Mouse (Mus musculus) Patski (cell line): Measurements from ENCODE around the gene Cdc42ep1. TPM values are rescaled to one million over a fixed set of nuclear protein-coding genes. Genes with fewer than 3 reads are reported as not detected.
A peak's percentile ranks its signal among the peaks of the same experiment; 100 is the strongest.

ENCODE experiments used
- ATAC-seq: fragments of 100-300 bp; one replicate; pipeline ENCODE4 v1.8.0; 2021
- CTCF ChIA-PET: fragments of 350-600 bp; sonication (Branson Sonifier 250); formaldehyde crosslinking; loops from one replicate; lab custom pipeline; 2022; ENCODE audit warnings: inconsistent platforms; lab: Charles Lee
- POLR2A ChIA-PET: fragments of 350-600 bp; sonication (Branson Sonifier 250); formaldehyde crosslinking; loops from one replicate; lab custom pipeline; 2022; ENCODE audit warnings: antibody characterized with exemption, inconsistent platforms; lab: Charles Lee
- DNase-seq: peaks from one replicate; pipeline ENCODE4 v3.0.0-alpha.2; 2011; ENCODE audit warnings: low read depth, low spot score
- H3K27me3 ChIP-seq: fragments of 371-371 bp; one replicate; pipeline ENCODE4 v1.5.1; 2021
- CTCF ChIP-seq: fragments of 100-300 bp; IDR thresholded peaks from one replicate; pipeline ENCODE4 v1.5.1; 2021
- in situ Hi-C: fragments of 300-500 bp; cut with MboI; formaldehyde crosslinking; loops from 3 replicates; pipeline ENCODE4 v1.11.1; 2018; ENCODE audit warnings: low pct_unique_long_range_greater_than_20kb, mixed read lengths
- polyA plus RNA-seq: library from polyadenylated mRNA; unstranded; gene quantifications from one replicate; pipeline ENCODE4 v1.2.3, GENCODE M21; 2021

The Cdc42ep1 gene
- 111 TPM for polyA plus RNA-seq

DNA sequence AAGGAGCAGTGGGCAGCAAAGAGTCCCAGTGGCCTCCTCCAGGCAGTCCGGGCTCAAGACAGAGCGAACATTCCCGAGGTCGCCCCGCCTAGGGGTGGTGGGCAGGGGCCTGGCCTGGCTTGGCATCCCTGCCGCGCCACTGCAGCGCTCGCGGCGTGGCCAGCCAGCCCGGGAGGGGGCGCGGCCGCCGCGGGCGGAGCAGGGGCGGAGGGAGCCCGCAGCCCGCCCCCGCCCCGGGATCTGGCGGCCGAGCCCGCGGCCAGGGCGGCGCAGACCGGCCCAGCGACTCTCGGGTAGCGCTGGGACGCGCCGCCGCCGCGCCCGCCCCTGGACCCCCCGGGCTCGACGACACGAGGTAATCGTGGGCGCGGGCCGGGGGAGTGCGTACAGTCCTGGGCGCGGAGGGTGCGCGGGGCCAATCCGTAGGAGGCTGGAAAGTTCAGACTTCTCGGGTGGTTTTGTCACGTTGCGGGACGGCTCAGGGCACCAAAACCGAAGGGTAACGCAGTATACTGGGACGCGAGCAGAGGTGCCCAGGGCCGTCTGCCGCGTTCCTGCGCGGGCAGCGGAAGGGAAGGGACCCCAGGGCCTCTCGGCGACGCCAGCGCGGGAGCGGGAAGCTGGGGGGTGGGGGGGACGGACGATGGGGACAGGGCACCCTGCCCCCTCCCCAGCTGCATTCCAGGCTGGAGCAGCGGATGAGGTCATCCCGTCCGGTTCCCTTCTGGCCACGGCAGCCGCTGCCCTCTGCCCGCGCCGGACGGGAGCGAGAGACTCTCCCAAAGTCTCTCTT, at the start of gene Cdc42ep1:
Cdc42ep1 (plus strand) TSS at position 254 of the 793 bp plus-strand sequence.
- in situ Hi-C loops = no loop called here
- no peaks in the 10 kb centered on the region for H3K27me3 ChIP-seq
- DNase-seq (no peak), ATAC-seq (peak; percentile 45)
- CTCF ChIA-PET = no interaction called here
- POLR2A ChIA-PET = interaction anchor here (3.0 kb wide), 1 partner anchor 10 kb away, joined by 12 read pairs; no protein-coding TSS in a partner anchor
- no peak for TF ChIP-seq CTCF

DNA sequence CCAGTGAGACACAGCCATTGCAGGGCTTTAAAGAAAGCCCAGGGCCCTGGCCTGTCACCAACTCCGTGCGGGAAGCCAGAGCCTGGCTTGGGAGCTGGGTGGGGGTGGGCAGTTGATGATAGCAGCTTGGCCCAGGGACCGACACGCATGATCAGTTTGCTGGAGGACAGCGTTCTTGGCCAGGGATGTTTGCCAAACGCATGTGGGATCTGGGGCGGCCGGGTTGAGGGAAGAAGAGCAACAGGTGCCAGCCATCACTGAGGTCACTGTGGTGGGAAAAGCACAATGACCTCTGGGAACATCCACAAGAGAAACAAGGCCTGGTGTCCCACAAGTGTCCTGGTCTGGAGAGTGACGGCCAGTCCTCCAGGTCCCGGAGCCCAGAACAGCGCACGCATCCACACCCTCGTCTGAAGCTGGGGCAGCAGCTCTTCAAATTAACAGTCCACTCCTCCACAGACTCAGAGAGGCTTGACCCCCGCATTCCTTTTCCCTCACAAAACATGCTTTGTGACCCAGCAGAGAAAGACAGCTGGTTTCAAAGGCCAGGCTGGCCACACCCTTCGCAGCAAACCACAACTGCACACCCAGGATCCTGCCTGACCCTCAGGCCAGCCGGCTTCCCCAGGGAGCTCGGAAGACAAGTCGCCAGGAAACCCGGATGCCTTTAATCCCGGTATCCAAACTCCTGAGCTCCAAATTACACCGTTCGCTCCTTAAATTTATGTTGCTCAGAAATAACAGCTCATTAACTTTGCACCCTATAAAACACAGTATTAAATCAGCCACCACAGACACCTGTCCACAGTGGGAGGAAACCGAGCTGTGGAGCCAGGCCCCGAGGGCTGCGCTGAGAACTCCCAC, 46.0 kb upstream of the Cdc42ep1 start:
- ATAC-seq (peak; percentile 46), DNase-seq (no peak)
- ChIA-PET CTCF (interaction anchor here (0.9 to 1.2 kb wide), 3 partner anchors 10 to 18 kb away, joined by 3 read pairs; no protein-coding TSS in a partner anchor), POLR2A (interaction anchor here (0.7 to 1.8 kb wide), 2 partner anchors 10 to 51 kb away, joined by 4 read pairs; no protein-coding TSS in a partner anchor)
- peaks cover 3% of the 10 kb centered on the region for H3K27me3 ChIP-seq
- TF ChIP-seq CTCF = no peak
- in situ Hi-C loops = no loop called here

DNA sequence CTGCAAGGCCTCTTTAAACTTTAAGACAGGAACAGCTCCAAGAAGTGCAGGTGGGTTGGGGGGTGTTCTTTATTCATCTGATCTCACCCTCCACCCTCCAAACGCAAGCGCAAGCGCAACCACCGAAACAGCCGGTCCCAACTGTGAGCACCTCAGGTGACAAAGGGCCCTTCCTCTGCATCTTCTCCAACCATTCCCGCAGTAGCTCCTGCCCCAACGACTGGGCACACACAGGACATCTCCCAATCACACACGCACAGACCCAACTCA, 45.4 kb upstream of the Cdc42ep1 start:
- no peak for TF ChIP-seq CTCF
- in situ Hi-C loops = no loop called here
- CTCF ChIA-PET = interaction anchor here (1.1 to 1.2 kb wide), 2 partner anchors 9 to 11 kb away, joined by 3 read pairs; no protein-coding TSS in a partner anchor
- H3K27me3 ChIP-seq = peaks cover 3% of the 10 kb centered on the region
- POLR2A ChIA-PET = interaction anchor here (1.8 kb wide), 1 partner anchor 9 kb away, joined by 4 read pairs; no protein-coding TSS in a partner anchor
- ATAC-seq (no peak), DNase-seq (no peak)

DNA sequence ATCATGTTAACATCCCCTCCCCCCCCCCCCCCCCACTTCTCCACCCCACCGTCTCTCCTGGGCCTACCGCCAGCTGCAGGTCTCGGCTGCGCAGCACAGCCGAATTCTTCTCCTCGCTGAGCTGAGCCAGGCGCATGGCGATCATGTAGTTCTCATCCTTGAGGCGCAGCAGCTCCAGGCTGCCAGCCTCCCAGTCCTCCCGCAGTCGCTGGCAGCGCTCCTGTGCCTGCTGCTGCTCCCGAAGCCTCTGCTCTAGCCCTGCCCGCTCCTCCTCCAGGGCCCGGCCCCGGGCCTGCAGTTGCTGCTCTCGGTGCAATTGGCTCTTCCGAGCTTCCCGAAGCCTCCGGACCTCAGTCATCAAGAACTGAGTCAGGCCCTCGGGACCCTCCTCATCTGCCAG, 43.4 kb upstream of the Cdc42ep1 start:
- POLR2A ChIA-PET = interaction anchor here (0.5 kb wide), 1 partner anchor 177 kb away, joined by 3 read pairs; no protein-coding TSS in a partner anchor
- H3K27me3 ChIP-seq = peaks cover 3% of the 10 kb centered on the region
- in situ Hi-C loops = no loop called here
- CTCF ChIA-PET = no interaction called here
- no peak for TF ChIP-seq CTCF
- DNase-seq = no peak
- ATAC-seq = no peak

DNA sequence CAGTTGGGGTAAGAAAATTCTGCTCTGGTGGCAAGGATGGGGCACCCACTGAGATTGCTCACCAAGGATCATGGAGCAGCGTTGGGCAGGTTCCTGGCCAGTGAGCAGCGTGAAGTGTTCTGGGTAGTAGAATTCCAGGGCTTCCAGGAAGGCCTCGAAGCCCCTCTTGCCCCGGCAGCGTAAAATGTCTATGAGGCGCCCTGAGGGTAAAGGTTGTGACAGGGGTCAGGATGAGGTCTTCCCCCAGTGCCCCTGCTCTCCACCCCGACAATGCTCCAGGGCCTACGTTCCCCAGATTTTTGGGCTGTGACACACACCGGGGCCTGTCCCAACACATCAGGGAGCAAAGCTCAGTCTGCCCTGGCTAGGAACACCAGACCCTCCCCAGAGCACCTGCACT, 40.9 kb upstream of the Cdc42ep1 start:
- H3K27me3 ChIP-seq = peaks cover 3% of the 10 kb centered on the region
- in situ Hi-C loops = no loop called here
- no peak for ATAC-seq
- TF ChIP-seq CTCF = no peak
- ChIA-PET POLR2A (interaction anchor here (1.5 kb wide), 1 partner anchor 43 kb away, joined by 3 read pairs; no protein-coding TSS in a partner anchor), CTCF (no interaction called here)
- no peak for DNase-seq

DNA sequence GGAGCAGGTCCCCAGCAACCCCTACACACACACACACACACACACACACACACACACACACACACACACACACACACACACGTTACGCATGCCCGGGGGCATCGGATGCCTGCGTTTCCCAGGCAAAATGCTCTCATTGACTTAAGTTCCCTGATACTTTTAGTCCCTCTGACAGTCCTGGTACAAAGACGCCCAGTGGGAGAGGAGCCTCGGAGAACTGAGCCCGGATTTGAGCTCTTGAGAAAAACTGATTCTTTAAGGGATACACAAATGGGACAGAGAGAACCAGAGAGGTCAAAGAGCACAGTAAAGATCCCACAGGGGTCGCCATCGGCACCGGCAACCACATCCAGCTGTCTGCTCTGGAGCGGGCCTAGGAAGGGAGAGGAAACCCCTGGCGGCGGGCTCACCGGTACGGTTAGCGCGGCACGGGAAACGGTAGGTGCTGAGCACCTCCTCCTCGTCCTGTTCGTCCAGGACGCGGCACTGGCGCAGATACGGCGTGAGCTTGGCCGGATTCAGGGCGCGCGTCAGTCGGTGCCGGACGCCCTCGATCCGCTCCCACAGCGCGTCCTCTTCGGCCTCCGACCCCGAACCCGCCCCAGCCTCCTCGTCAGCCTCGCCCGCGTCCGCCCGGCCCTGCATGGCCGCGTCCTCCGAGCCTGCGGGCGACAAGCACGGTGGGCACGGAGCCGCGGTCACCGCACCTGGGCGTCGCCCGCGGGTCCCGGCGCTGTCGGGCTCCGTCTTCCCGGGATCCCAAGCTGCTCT, 40.3 kb upstream of the Cdc42ep1 start:
- ChIA-PET CTCF (no interaction called here), POLR2A (interaction anchor here (1.1 to 1.5 kb wide), 2 partner anchors 33 to 43 kb away, joined by 3 read pairs; no protein-coding TSS in a partner anchor)
- H3K27me3 ChIP-seq = peaks cover 3% of the 10 kb centered on the region
- DNase-seq (no peak), ATAC-seq (no peak)
- no peak for TF ChIP-seq CTCF
- in situ Hi-C loops = no loop called here

DNA sequence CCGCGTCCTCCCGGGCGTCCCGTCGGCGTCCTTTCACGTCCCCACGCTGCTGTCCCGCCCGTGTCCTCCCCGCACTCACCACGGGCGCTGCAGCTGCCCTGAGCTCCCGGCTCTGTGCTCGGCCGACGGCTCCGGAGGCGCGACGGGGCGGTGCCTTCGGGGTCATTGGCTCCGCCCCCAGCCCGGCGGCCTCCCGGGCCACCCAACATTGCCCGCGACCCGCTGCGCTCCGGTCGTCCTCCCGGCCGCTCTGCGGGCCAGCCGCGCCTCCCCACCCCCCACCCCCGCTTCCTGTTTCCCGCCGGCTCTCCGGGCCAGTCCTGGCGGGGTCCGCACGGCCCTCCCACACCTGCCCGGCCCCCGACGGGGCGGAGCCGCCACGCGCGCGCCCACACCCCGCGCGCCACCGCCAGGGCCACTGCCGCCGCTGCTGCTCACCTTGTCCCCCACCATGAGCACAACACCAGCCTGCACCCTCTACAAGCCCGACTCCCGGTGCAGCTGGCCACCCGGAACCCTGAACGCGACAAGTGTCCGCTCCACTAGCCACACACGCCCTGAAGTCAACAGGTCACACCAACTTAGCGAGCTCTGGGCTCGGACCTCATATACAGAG, 39.5 kb upstream of the Cdc42ep1 start, which contains the start of gene Card10:
Card10 (minus strand) TSS at position 267 of the 616 bp plus-strand sequence.
- no peak for TF ChIP-seq CTCF
- ChIA-PET POLR2A (interaction anchor here (1.1 to 1.5 kb wide), 2 partner anchors 32 to 42 kb away, joined by 3 read pairs; no protein-coding TSS in a partner anchor), CTCF (no interaction called here)
- DNase-seq (no peak), ATAC-seq (peak; percentile 34)
- in situ Hi-C loops = no loop called here
- peaks cover 3% of the 10 kb centered on the region for H3K27me3 ChIP-seq

DNA sequence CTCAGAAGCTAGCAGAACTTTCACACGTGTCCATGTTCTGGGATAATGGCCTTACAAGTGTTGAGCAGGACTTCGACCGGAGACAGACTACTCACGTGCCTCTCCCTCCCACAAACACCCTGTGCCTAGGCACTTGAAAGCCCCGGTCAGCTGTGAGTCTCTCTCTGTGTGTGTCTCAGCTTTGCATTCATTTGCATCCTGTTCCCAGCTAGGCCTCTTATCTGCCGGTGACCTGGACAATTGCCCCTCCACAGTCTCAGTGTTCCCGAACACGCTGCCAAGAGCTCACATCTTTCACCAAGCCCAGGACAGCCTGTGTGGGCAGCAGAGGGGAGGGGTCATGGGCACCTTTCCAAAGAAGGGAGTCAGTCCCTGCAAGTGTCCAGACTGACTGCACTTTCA, 38.9 kb upstream of the Cdc42ep1 start:
- in situ Hi-C loops = no loop called here
- peaks cover 3% of the 10 kb centered on the region for H3K27me3 ChIP-seq
- DNase-seq (no peak), ATAC-seq (no peak)
- ChIA-PET CTCF (no interaction called here), POLR2A (no interaction called here)
- TF ChIP-seq CTCF = no peak

DNA sequence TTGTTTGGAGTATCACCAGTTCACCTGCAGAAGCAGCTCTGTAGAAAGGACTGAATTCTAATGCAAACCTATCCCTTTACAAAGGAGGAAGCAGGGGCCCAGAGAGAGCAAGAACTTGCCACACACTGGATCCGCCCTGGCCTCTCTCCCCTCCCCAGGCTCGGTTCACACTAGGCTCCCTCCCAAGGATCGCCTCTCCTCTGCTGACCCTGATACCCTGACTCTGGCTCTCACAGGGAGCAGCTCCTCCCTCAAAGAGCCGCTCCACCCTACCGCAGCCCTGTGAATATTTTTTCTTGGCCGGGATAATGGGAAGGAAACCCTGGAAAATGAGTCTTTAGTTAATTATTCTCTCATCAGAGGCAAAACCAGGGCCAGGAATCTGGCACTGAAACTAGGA, 38.1 kb upstream of the Cdc42ep1 start:
- DNase-seq (no peak), ATAC-seq (no peak)
- ChIA-PET POLR2A (interaction anchor here (0.6 kb wide), 2 partner anchors 62 to 248 kb away, joined by 3 to 5 read pairs; no protein-coding TSS in a partner anchor), CTCF (no interaction called here)
- no peaks in the 10 kb centered on the region for H3K27me3 ChIP-seq
- no peak for TF ChIP-seq CTCF
- in situ Hi-C loops = no loop called here
